ENCODE assay signal across 9 mouse cellular contexts in genomic region chr13:28663459-28663858, GRCm38 (mm10).
DNase-seq lines count a peak whose midpoint lies in the region; ATAC-seq and TF ChIP-seq lines count a peak whose summit lies in the region.
"Had no signal": no experiment of that assay in that cellular context is flagged by ENCODE, and none has a peak within 500 bp of the region (broad histone marks: within the 10 kb centered on the region; RNA-seq: fewer than 3 reads in every experiment).

No protein-coding gene starts in this region.

- DNase-seq in midbrain, embryonic 10.5 days (ENCODE audit: low spot score): no peak
- DNase-seq in embryo, embryonic 11.5 days (ENCODE audit: low read depth, low spot score): peak; percentile 47
- peak; percentile 67 for DNase-seq in kidney, adult 2 months
- no peak for DNase-seq in frontal cortex, postnatal 14 days (ENCODE audit: low spot score in 2 of 2)
- no peak for DNase-seq in layer of hippocampus, adult 18-20 months (ENCODE audit: low spot score in 2 of 2)
- DNase-seq in spleen, postnatal 36 days (ENCODE audit: low spot score in 2 of 2): no peak

- ATAC-seq in midbrain, embryonic 15.5 days (replicated peaks): no peak
- 0 out of 2 replicates have a peak, but pooled peaks have one; percentile 12 for ATAC-seq in megakaryocyte-erythroid progenitor cell, adult 5-6 weeks (replicated peaks; ENCODE audit: low FRiP score, low TSS enrichment, poor library complexity, severe bottlenecking)

- peaks cover 24% of the 10 kb centered on the region for H3K36me3 ChIP-seq in midbrain, embryonic 10.5 days
- no peaks in the 10 kb centered on the region for H3K36me3 ChIP-seq in midbrain, embryonic 15.5 days (replicated peaks)
- no peaks in the 10 kb centered on the region for H3K36me3 ChIP-seq in kidney, adult 2 months (ENCODE audit: control insufficient read depth, insufficient read depth, low read length)

- TF ChIP-seq CTCF in kidney, adult 2 months (conservative IDR thresholded peaks at IDR 0.05; ENCODE audit: insufficient read depth, insufficient read length, low read depth, low read length): no peak

- no peaks in the 10 kb centered on the region for H3K9me3 ChIP-seq in midbrain, embryonic 10.5 days (replicated peaks)
- H3K9me3 ChIP-seq in midbrain, embryonic 15.5 days: no peaks in the 10 kb centered on the region
- H3K9me3 ChIP-seq: megakaryocyte, embryonic 14.5 days had no signal

- H3K4me2 ChIP-seq in midbrain, embryonic 15.5 days: no peak overlapping the region

- no peak for TF ChIP-seq POLR2A in kidney, adult 2 months (IDR thresholded peaks at IDR 0.05; ENCODE audit: low read depth, low read length)

- peaks cover 61% of the 10 kb centered on the region for H3K4me1 ChIP-seq in midbrain, embryonic 10.5 days
- peaks cover 21% of the 10 kb centered on the region for H3K4me1 ChIP-seq in midbrain, embryonic 15.5 days
- H3K4me1 ChIP-seq in kidney, adult 2 months (ENCODE audit: control insufficient read depth, insufficient read depth, low read length): peaks cover 9% of the 10 kb centered on the region

- H3K4me3 ChIP-seq in midbrain, embryonic 10.5 days: no peak overlapping the region
- no peak overlapping the region for H3K4me3 ChIP-seq in midbrain, embryonic 15.5 days
- H3K4me3 ChIP-seq in kidney, adult 2 months (ENCODE audit: insufficient read depth, low read depth, low read length): no peak overlapping the region
- H3K4me3 ChIP-seq: megakaryocyte, embryonic 14.5 days had no signal

- H3K9ac ChIP-seq in midbrain, embryonic 15.5 days: no peak overlapping the region

- no peaks in the 10 kb centered on the region for H3K27me3 ChIP-seq in midbrain, embryonic 10.5 days (ENCODE audit: low read depth, poor library complexity, severe bottlenecking)
- H3K27me3 ChIP-seq in midbrain, embryonic 15.5 days (replicated peaks): no peaks in the 10 kb centered on the region
- H3K27me3 ChIP-seq in kidney, adult 2 months (replicated peaks; ENCODE audit: control insufficient read depth, insufficient read depth, low read length): no peaks in the 10 kb centered on the region
- H3K27me3 ChIP-seq: megakaryocyte, embryonic 14.5 days had no signal

- peak overlapping the region; percentile 57; the same call in 1 of the 2 replicates for H3K27ac ChIP-seq in midbrain, embryonic 10.5 days (replicated peaks)
- H3K27ac ChIP-seq in midbrain, embryonic 15.5 days: no peak overlapping the region
- no peak overlapping the region for H3K27ac ChIP-seq in kidney, adult 2 months (ENCODE audit: insufficient read depth, low read depth, low read length)

- 34% methylated on average over 5 of the region's 5 CpGs for WGBS in midbrain, embryonic 10.5 days
- WGBS in midbrain, embryonic 15.5 days: 24% methylated on average over 5 of the region's 5 CpGs
- 34% methylated on average over 5 of the region's 5 CpGs for WGBS in kidney, adult 2 months

Comparison
In these comparisons a context has a peak if more than half of its experiments do, and no peak if none do; other contexts are left out.
1. DNase-seq: peak in embryo, embryonic 11.5 days (single experiment) and kidney, adult 2 months (single experiment); none in midbrain, embryonic 10.5 days (single experiment), frontal cortex, postnatal 14 days (0 of 2), layer of hippocampus, adult 18-20 months (0 of 2) and spleen, postnatal 36 days (0 of 2).